Mouse (Mus musculus) Muller cell, postnatal 12 days (primary cell): ENCODE results near the gene Cdc42se1.
A peak's percentile ranks its signal among the peaks of the same experiment; 100 is the strongest.

Source experiments
- DNase-seq: peaks from one replicate; pipeline ENCODE4 v3.0.0-alpha.2; 2015; ENCODE audit errors: inconsistent ontology term

Gene Cdc42se1

DNA sequence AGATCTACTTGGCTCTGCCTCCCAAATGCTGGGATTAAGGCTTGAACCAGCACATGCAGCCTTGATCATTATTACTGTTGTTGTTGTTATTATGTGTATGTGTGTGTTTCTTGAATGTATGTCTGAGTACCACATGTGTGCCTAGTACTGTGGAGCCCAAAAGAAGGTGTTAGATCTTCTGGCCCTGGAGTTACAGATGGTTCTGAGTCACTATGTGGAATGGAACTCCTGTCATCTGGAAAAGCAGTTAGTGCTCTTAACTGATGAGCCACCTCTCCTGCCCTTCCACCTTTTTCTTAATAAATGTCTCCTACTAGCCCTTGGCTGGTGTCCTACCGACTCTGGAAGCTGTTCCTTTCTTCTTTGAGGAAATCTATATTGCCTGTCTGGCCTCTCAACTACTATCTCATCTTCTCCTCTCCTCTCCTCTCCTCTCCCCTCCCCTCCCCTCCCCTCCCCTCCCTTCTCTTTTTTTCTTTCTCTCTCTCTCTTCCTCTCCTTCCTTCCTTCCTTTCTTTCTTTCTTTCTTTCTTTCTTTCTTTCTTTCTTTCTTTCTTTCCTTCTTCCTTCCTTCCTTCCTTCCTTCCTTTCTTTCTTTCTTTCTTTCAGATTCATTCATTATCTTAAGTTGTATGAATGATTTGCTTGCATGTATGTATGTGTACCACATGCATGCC, 19.3 kb downstream of the Cdc42se1 start:
- DNase-seq = no peak

DNA sequence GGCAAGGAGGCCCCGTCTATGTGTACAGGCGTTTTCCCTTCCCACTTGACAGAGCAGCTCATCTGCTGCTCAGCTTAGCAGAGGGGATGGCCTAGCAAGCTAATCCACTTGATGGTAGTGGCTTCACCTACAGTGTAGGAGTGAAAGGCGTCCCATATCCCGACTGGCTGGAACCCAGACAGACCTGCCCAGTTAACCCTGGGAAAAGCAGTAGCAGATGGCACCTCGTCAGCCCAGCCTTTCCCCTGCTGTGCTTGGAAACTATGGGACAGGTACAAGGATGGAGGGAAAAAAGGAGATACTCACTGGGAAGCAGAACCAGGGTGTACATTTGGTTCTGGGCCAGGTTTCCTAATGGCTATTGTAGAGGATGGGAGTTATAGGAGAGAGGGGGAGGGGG, 21.8 kb downstream of the Cdc42se1 start:
- no peak for DNase-seq

DNA sequence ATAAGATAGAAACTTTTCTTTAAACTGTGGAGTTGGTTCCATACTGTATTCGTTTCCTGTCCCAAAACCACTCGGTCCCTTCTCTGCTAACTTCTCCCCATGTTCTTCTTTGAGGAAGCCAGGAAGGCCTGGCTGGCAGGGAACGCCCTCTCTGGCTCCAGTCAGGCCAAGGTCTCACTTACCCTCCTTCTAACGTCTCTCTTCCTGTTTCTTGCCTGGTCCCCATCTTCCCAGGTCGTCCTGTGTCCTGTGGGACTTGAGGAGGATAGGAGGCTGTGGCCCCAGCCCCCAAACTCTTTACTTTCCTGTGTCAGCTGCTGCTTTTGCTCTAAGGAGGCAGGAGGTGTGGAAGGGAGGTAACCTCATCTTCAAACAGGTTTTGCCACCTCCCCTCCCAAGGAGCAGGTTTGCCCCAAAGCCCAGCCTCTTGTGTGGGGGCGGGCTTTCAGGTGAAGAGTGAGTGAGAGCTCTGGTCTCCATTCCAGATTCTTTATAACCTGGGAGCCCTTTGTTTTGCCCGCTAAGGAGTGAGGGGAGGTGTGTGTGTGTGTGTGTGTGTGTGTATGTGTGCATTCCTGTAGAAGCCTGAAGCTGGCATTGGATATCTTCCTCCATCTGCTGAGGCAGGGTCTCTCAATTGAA, 22.4 kb downstream of the Cdc42se1 start, which contains the start of gene Bnipl:
Gene Bnipl, minus strand, starts transcription at position 411 of the 642 bp plus-strand sequence.
- no peak for DNase-seq

- no peak for DNase-seq
Observed at GRCm38 (mm10) chr3:95256931-95257330, 28.4 kb downstream of the Cdc42se1 start.

DNA sequence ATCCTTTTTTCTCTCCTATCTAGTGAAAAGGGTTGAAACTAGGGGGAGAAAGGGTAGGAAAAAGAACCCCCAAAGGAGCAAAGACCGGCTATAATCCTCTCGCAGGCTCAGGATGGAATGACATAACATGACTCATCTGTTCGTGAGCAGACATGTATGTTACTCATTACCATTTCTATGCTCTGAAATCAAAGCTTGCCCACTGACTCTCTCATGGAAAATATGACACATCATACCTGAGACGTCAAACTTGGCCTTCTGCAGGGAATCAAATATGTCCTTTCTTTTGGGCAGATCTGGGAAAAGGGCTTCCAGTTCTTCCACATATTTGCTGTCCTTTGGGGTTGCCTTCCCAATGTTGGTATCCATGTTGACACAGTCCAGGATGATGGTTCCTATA, 33.4 kb downstream of the Cdc42se1 start:
- DNase-seq = no peak

GRCm38 (mm10) chr3:95263089-95263739, 34.7 kb downstream of the Cdc42se1 start:
- peak; percentile 42 for DNase-seq

- DNase-seq = no peak
Observed at GRCm38 (mm10) chr3:95264724-95265123, 36.2 kb downstream of the Cdc42se1 start.

DNA sequence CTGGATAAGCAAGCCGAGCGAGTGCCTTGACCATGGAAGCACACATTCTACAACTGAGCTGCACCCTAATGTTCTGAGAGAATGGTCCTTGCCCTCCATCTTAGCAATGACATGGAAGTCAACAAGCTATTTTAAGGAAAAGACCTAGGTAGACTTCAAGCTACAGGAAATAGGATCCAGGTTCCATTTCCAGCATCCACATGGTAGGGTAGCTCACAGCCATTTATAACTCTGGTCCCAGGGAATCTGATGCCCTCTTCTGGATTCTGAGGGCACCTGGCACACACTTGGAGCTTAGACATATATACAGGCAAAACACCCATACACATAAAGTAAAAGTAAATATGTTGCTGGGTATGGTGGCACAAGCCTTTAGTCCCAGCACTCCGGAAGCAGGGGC, 37.5 kb downstream of the Cdc42se1 start:
- DNase-seq = no peak

DNA sequence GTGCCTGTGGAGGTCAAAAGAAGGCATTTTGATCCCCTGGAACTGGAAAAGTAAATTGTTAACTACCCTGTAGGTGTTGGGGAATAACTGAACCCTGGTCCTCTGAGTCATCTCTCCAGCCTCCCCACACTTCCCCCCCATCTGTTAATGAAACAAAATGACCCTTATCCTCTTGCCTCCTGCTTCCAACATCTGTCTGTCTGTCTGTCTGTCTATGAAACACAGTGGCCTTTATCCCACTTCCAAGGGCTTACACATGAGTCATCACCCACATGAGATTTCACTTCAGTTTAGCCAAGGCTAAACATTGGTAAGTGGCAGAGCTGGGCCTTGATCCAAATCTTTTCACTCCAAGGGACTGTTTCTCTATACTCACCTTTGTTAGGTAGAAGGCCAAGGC, 39.3 kb downstream of the Cdc42se1 start:
- DNase-seq = peak; percentile 41

- no peak for DNase-seq
Observed at GRCm38 (mm10) chr3:95269789-95270188, 41.3 kb downstream of the Cdc42se1 start.

GRCm38 (mm10) chr3:95270766-95271364, 42.3 kb downstream of the Cdc42se1 start:
- DNase-seq = no peak

DNA sequence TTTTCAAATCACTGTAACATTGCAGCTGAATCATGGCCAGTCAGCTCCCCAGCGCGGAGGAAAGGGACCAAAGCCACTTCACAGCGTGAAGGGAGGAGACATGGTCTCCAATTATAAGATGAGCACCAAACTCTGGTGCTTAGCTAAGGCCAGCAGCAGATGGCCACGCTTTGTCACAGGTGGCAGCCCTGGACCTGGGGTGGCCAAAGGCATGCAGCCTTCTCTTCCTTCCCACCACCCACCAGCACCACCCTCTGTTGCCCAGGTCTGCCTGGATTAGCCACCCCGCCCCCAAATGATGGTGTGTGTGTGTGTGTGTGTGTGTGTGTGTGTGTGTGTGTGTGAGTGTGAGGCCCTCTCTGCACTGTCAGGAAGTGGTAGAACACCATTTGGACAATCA, 44.9 kb downstream of the Cdc42se1 start:
- DNase-seq = no peak

GRCm38 (mm10) chr3:95274453-95274852, 45.9 kb downstream of the Cdc42se1 start:
- DNase-seq = no peak

- no peak for DNase-seq
Observed at GRCm38 (mm10) chr3:95275161-95275560, 46.6 kb downstream of the Cdc42se1 start.

DNA sequence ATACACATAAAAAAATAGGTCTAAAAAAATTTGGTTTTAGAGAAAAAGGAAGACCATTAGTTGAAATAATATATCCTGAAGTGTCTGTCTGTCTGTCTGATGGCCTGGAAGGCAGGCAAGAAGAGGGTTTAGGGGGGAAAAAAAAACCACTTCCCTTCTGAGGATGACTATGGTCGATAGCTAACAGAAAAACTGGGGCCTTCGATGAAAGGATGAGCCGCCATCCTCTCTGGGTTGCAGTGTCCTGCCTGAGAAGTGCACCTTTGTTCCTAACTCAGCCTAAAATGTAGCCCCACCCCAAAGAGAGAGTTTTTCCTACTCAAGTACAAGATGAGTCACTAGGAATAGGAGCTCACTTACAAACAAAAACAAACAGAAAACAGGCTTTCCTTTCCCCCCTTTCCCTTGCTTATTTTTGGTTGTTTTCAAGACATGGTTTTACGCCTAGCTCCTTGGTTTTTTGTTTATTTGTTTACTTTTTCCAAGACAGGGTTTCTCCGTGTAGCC, 47.9 kb downstream of the Cdc42se1 start:
- DNase-seq = no peak

GRCm38 (mm10) chr3:95277149-95277551, 48.6 kb downstream of the Cdc42se1 start:
- DNase-seq = no peak

- DNase-seq = peak; percentile 28
Observed at GRCm38 (mm10) chr3:95280747-95281146, 52.2 kb downstream of the Cdc42se1 start.

DNA sequence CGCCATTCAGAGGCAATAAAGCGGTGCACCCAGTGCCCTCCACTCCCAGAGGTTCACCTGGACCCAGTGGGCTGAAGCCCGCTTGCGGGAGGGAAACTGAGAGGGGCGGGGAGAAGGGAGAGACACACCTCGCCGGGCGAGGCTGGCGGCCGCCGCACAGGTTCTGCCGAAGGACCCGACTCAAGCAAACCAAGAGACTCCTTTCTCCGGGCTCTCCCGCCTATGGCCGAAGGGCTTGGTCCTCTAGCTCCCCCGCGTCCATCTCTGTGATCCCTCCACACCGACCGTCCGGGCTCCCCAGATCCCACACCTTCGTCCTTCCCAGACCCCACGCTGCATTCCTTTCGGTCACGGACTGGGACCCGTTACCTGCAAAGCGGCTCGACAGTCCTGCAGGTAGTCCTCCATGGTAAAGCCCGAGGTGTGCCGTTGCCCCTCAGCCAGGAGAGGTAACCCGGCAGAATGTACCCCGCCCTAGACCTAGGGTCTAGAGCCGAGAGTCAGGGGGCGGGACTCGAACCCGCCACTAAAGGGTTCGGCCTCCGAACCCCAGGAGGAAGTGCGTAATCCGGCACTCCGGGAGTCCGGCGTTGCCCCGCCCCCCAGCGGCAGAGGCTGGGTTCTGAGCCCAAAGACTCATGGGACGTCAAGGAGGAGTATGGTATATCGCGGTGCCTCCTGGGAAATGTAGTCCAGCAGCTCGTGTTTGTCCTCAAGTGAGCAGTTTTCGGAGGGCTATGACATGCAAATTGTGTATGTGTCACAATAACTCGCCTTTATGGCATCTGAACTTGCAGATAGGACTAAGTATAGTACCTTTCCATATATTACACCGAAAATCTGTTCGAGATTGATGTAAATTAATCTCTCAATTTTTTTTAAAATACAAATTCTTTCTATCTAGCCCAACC, 52.9 kb downstream of the Cdc42se1 start, which contains the start of the genes Mindy1 and Prune1:
Gene Mindy1, plus strand, starts transcription at position 130 of the 911 bp plus-strand sequence.
Gene Prune1, minus strand, starts transcription at position 861 of the 911 bp plus-strand sequence.
- DNase-seq = peak; percentile 98

DNA sequence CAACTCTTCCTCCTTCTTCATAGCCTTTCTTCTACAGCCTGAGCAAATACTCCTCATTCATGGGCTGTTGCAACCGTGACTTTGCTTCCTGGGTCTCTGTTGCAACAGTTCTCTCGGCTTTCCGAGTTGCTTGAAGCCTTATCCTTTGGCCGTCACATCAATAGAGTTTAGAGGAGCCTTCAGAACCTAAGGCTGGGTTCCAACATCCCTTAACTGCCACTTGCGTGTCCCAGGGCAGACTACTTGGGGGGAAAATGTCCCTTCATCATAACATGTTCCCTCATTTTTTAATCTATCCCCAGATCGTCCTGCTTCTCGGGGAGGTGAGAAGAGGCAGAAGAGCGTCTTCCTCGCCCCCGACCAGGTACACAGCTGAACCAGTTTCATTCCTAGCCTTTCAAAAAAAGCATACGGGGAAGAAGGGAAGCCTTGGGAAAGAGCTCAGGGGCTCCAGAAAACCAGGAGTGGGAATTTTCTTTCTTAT, 53.9 kb downstream of the Cdc42se1 start:
- DNase-seq = no peak

- peak; percentile 87 for DNase-seq
Observed at GRCm38 (mm10) chr3:95282865-95283588, 54.5 kb downstream of the Cdc42se1 start.
